Mouse (Mus musculus) neural tube, embryonic 10.5 days (tissue): ENCODE measurements around the gene Ston1.
A peak's percentile ranks its signal among the peaks of the same experiment; 100 is the strongest.

Experiments
- DNase-seq: peaks from one replicate; pipeline ENCODE4 v3.0.0-alpha.2; 2017; ENCODE audit warnings: low spot score; ENCODE audit errors: extremely low spot score

The Ston1 gene

DNA sequence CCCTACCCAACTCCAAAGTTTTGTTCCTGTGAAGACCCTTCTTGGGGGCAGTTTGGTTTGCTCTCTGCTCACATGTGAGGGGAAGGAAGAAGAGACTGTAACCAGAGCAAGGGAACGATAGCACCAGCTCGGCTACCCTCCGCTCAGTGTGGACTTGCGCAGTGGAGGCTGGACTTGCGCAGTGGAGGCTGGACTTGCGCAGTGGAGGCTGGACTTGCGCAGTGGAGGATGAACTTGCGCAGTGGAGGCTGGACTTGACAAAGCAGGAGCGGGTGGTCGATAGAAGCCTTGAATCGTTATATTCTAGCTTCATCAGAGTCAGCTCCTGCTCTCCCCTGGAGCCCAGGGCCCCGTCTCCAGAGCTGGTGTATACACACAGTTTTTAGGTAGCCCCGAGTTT is 27.9 kb downstream of the Ston1 start:
- no peak for DNase-seq

DNA sequence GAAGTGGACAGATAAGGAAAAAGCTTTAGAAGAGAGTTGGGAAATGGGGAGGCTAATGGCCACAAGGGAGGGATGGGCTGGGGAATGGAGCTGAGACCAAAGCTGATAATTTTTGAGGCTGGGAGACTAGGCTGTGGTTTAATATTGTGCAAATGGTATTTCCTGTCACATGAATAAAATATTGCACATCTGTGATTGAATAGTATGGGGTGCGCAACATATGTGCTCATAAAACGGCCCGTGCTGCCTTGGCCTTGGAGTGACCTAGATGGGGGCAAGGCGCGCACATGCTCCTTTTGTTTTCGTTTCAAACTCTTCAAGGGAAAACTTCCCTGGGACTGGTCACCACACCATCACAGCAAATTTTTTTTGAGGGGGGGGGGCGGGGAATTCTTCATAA is 28.4 kb downstream of the Ston1 start:
- DNase-seq, result no peak

DNA sequence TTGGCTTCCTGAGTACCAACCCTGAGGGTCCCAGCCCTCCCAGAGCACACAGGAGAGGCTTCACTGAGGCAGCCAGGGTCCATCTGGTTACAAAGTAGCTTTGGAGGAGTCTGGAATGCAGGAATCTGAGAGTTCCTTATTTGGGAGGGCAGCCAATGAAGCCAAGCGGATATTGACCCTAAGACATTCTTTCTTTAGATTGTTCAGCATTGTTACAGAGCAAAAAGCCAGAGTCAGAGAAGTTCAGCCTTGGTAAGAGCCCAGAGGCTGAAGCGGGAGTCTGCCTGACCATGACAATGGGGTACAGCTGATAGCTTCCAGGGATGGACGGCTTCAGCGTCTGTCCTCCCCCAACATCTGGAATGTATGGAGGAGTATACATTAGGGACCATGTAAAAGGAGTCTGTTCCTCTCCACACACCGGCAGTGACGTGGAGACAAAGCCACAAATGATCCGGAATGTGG is 28.9 kb downstream of the Ston1 start:
- peak; percentile 40 for DNase-seq

DNA sequence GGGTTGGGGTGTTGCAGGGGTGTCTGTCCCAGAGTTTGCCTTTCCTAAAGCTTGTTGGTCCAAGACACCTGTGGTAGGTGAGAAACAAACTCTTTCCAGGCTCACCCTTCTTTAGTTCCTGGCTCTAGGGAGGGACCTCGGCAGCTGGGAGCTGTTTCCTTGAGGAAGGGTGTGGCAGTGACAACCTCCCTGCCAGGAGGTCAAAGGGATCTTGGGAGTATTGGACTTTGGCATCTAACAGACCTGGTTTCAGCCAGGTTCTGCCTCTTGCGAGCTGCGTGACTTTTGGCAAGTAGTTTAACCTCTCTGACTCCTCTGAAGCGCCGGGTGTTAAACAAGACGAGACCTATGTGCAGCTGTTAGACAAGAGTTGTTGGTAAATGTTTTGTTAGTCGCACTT is 29.7 kb downstream of the Ston1 start:
- DNase-seq, result no peak

DNA sequence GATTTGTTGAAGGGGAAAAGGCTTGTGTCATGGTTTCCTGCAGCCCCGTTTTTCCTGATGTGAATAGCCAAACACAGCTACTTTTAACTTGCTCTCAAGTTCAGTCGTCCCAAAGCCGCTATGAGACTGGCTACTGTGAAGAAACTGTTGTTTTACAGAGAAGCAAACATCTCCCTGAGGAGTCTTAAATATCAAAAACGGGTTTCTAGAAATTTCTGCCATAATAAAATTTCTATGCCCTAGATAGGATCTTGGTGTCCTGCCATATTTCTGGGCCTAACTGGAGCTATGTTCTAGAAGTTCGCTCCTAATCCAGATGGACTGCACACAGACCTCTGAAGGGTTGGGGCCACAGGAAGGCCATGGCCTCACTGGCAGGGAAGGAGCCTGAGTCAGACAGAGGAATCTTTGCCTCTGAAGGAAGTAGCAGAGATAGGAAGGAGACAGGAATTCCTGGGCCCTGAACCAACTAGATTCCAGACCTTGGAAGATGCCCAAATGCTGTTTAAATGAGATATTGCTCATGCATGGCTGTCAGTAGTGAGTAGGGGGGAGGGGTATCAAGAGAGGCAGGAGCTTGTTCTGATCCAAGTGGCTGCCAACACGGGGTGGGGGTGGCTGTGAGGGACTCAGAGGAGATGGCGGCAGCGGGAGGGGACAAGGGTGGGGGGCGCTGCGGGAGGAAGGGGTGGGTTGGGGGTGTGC is 31.3 kb downstream of the Ston1 start:
- DNase-seq, result no peak

DNA sequence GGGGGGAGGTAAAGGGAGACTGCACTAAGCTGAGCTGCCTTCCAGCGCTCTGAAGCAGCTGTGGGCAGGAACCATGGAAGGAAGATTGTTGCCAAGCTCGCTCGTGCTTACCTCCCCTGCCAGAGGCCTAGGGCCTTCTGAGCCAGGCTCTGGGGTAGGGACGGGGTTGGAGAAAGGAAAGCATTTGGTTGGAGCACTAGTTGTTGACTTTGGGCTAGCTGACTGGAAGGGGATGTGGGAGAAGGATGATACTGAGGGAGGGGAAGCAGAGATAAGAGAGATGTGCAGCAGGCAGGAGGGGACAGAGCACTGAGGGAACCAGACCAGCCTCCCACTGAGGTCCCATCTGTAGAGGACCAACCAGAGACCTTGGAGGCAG is 31.9 kb downstream of the Ston1 start:
- peak; percentile 25 for DNase-seq

DNA sequence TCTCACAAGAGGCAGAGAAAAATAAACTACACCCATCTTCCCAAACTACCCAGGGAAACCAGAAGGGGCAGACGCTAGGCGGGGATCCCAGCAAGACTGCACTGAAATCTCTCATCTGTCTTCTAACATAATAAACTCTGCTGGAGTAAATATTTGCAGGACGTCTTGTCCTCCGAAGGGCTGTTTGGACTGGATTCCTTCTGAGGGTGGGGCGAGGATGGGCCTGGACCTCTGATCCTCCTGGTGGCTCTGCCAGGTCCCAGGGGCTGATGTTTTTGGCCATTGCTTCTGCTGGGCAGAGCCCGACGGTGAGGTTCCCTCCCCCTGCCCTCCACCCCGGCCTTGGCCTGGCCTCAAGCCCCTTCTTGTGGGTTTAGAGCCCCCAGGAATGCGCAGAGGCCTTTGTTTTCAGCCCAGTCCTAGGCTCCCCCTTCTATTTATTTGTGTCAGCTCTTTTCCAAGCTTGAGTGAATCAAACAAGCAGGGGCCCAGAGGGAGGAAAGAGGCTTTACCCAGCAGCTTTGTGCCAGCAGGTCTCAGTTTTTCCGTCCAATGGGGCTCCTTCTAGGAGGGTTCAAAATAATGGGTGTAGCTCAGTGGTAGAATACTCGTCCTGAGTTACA is 32.6 kb downstream of the Ston1 start:
- peak; percentile 22 for DNase-seq

DNA sequence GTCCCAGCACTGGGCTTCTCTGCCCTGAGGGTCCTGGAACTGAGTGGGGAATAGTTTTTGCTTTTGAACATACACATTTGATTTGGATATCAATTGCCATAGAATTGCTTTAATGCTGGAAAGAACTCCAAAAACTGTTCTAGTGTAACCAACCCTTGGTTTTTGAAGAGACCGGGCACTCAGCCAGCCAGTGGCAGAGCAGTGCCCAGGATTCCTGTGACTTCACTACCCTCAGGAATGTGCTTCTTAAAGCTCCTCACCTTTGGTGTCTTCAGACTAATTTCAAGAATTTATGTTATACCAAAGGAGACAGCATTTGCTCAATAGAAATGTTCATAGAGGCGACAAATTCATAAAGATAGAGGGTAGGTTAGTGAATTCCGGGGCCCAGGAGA is 33.1 kb downstream of the Ston1 start:
- no peak for DNase-seq

DNA sequence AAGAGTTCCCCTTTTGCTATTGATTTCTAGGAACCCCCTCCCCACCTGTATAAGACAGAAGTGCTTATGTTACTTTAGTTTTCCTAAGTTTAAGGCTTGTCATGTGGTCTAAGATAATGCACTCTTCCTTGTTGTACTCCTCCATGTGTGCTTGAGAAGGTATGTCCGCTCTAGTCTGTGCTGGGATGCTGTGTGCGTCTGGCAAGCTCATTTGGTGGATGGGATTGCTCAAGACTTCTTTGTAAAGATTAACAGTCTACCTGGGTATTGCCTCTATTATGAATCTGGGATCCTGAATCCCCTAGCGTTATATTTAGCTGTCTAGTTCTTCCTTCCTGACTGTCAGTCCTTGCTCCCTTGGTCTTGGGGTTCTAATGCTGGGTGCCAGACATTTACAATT is 35.1 kb downstream of the Ston1 start:
- no peak for DNase-seq

DNA sequence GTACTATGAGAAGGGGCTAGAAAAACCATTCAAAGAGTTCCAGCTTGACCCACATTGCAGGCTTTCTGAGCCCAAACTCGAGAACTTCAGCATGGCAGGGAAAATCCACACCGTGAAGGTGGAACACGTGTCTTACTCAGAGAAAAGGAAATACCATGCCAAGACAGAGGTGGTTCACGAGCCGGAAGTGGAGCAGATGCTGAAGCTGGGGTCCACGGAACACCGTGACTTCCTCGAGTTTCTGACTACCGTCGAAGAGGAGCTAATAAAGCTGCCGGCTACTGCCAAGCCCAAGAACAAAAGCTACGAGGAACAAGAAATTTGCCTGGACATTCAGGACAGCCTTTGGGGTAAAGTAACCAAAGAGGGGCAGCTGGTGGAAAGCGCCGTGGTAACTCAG is 38.6 kb downstream of the Ston1 start:
- no peak for DNase-seq

DNA sequence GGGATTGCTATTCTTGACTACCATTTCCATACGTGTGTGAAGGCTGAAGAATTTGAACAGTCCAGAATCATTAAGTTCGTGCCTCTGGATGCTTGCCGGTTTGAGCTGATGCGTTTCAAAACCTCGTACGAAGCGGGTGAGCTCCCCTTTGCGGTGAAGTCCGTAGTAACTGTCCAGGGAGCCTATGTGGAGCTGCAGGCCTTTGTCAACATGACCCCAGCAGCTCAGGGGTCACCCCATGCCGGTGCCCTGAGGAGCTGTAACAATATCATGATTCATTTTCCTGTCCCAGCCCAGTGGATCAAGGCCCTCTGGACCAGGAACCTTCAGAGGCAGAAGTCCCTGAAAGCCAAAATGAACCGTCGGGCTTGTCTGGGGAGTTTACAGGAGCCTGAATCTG is 39.1 kb downstream of the Ston1 start:
- peak; percentile 36 for DNase-seq

DNA sequence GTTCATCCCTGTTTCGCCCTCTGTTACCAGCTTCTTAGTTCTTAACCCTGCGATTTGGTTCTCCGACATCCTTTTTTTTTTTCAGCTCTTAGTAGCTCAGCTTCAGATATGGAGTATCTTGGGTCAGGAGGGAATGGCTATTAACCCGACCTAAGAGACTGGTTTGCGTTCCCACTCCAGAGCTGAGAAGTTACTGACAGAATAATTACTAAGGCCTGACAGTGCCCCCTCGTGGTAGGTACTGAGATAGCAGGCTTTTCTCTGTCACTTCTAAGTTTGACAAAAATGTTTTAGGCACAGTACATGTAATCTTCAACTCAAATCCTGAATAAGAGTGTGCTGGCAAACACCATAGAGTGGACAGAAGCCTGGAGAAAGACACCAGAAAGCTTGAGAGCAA is 43.5 kb downstream of the Ston1 start:
- peak; percentile 72 for DNase-seq

DNA sequence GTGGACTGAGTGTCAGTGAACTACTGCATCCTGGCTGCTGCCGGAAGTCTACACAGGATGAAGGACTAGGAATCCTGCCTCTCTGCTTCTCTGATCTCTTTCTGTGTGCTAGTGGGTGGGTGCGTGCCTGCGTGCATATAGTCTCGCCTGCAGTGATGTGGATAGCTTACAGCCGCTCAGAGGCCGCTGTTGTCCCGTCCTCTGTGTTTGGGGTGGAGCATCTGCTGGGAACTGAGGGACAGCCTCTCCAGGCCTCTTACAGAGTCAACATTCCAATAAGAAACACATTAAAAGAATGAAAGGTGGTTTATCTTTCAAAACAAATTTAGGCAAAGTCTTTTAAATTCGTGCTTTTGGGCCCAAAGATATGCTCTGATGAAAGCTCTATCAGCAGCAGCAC is 44.4 kb downstream of the Ston1 start:
- no peak for DNase-seq

DNA sequence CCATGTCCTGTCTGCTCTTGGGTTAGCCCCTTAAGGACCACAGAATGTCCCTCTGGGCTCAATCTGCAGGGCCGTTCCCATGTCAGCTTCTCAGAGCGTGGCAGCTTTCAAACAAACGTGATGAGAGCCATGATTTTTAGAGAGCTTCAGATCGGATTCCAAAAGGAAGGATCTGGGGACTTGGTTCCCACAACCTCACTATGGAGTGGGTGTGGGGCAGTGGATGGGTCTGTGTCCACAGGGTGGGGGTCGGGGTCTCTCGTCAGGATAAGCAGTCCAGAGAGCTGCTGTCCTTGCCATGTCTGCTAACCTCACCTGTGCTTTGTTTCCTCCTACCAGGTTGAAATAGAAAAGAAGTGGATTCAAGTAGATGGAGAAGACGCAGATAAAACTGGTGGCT is 47.4 kb downstream of the Ston1 start:
- DNase-seq, result no peak

DNA sequence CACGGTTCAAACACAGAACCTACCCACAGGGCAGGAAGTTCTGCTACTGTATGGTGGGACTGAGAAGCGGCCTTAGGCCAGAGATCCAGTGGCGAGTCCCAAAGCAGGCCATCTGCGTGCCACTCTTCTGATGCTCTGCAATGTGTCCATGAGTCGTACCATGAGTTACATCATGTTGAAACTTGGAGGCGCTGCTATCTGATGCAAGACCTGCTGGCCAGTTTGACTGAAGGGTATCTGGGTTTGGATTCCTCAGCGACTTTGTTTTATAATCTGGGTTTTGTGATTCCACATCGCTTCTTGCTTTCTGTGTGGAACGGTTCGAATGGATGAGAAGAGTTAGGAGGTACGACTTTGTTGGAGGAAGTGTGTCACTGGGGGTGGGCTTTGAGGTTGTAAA is 47.8 kb downstream of the Ston1 start:
- DNase-seq, result no peak

DNA sequence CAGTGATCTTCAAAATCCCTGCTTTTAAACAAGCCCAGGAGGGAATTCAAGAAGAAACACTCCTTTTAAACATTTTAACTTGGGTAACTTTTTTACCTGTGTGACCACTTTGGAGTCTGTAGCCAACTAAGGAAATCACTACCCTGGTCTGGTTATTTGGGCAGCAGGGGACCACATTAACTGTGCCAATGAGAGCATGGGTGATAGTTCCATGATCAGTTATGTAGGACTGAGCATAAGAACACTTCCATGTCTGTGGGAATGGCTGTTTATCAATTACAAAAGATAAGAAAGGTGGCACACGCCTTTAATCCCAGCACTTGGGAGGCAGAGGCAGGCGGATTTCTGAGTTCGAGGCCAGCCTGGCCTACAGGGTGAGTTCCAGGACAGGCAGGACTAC is 49.7 kb downstream of the Ston1 start:
- no peak for DNase-seq

DNA sequence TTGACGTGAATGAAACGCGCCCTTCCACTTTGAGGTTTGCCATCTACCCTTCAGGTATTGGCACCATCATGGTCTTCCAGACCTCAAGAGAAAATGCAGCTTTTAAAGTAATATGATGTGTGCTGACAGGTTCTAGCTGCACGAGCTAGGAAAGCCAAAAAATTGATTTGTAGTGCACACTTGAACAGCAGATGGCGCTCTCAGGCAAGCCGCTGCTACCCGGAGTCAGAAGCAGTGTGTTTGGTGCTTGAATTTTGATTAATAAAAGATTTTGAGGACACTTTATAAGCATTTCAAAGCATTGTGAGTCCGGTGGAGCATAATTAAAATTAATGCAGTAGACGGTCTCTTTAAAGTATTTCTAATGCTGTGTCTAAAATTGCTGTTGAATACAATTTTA is 54.5 kb downstream of the Ston1 start:
- DNase-seq, result peak; percentile 68

DNA sequence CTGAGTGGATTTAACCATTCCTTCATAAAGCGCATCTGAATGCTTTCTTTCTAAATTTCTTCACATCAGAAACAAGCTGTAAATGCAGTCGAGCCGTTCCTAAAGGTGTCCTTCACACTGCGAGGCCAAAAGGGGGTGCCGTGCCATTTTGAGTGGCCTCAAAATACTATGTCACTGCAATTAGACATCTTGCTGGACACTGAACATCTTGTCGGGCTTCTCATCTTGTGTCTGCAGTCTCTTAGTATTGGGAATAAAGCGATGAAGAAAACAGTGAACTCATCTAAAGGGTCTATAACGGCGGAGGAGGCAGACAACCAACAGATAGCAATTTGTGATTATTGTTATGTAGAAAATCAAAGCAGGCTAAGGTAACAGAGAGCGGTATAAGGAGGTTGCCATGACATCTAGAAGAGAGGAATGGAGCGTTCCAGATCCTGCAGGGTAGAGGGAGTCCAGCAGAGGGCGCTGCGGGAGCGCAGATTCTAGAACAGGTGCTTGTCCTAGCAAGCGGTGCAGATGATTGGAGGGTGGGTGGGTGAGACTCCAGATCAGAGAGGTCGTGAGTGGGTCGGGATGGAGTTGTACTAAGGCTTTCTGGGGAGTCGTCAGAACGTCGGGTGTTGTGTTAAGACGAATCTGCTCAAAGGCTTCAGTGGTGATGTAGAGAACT is 55.4 kb downstream of the Ston1 start:
- DNase-seq, result peak; percentile 86

DNA sequence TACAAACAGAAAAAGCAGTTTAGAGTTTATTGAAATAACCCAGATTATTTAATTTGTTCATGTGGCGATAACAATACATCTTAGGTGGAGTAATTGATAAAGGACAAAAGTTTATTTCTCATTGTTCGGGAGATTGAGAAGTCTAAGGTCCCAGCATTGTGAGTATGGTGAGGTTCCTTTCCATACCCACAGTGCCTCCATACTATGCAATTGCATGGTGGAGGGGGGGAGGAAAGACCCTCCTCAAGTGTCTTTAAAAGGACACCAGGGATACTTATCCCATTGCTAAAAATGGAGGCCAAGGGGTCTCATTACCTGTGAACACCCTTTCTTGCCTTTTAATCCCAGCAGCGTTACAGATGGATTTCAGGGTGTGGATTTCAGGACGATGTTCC is 55.9 kb downstream of the Ston1 start:
- DNase-seq, result no peak

DNA sequence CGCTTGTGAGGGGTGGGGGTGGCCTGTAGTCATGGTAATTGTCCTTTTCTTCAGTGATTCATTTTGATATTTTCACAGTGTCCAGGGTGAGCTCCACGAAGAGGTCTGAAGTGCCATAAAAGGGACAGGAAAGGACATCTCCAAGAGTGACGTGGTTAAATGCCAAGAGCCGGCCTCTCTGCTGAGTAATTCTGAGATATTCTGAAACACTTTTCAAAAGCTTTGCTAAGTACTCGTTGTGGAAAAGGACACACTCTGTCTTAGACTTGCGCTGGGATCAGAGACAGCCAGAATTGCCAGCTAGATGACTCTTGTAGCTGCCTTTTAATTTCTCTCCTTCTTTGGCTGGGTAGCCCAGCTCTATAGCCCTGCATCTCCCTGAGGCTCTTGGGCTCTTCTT is 61.0 kb downstream of the Ston1 start:
- no peak for DNase-seq

DNA sequence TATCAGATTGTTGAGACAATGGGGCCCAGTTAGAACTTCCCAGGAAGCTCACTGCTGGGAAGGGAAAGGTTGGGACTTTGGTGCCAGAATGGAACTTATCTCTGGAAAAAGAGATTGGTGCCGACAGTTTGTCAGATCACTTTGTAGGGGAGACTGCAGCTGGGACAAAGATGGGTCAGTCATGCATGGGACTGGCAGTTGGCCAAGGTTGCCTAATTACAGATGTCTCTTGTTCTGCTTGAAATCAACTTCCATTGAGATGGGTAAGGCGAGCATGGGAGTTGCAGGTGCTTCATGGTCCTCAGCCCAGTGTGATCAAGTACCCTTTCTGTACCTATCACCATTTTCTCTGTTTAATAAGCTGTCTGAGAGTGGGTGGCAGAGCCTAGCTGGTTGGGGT is 68.6 kb downstream of the Ston1 start:
- DNase-seq, result no peak

DNA sequence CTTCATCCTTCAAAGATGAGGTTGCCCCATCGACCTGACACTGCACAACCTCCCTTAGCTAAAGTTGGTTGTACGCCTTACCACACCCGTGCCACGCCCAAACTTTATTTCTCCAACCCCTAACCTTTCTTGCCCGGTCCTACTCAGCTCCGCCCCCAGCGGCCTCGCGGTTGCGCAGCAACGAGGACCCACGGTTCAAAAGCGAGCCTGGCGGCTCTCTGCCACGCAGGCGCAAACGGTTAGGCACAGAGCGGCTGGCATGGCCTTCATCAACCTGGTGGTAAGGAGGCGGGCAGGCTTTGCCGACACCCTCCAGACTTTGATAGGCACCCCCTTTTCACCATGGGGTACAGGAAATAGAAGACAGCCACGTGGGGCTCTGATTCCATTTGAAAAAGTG is 71.0 kb downstream of the Ston1 start, which contains the start of gene Gtf2a1l:
Gene Gtf2a1l, plus strand, starts transcription at position 209 of the 400 bp plus-strand sequence.
- DNase-seq, result peak; percentile 47

DNA sequence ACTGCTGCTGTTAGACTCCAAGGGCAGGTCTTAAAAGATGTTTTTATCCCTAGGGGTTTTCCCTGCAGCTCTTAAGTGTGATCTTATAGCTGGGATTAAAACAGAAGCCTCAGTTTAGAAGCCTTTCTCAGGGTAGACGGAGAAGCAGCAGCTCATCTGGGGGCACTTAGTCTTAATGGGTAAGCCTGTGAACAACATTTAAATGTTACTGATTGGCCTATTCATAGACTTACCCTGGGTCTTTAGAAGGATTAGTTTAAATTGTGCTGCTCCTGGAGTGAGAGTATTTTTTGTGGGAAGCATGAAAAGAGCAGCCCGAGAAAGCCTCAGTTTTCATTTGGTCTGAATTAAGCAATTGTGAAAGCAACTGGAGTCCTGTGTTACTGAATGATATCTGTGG is 72.4 kb downstream of the Ston1 start:
- no peak for DNase-seq
